Mouse (Mus musculus): ENCODE results near the gene Yjefn3. TPM values are rescaled to one million over a fixed set of nuclear protein-coding genes. Genes with fewer than 3 reads are reported as not detected.

Yjefn3 gene
- total RNA-seq, 2 experiments from 2014 or later = 8.3 to 9.7 TPM

- DNase-seq (ENCODE audit: low spot score) = no peak
Measured at GRCm38 (mm10) chr8:69881261-69881865, 21.1 kb downstream of the Yjefn3 start.

- DNase-seq (ENCODE audit: low spot score) = no peak
Measured at GRCm38 (mm10) chr8:69880841-69881240, 21.7 kb downstream of the Yjefn3 start.

- no peak for DNase-seq (ENCODE audit: low spot score)
Measured at GRCm38 (mm10) chr8:69879678-69880077, 22.8 kb downstream of the Yjefn3 start.

- DNase-seq (ENCODE audit: low spot score) = no peak
Measured at GRCm38 (mm10) chr8:69877992-69878391, 24.5 kb downstream of the Yjefn3 start.

GRCm38 (mm10) chr8:69877396-69877795, 25.1 kb downstream of the Yjefn3 start:
- no peak for DNase-seq (ENCODE audit: low spot score)

GRCm38 (mm10) chr8:69876967-69877366, 25.5 kb downstream of the Yjefn3 start:
- DNase-seq (ENCODE audit: low spot score) = no peak

GRCm38 (mm10) chr8:69876097-69876496, 26.4 kb downstream of the Yjefn3 start:
- DNase-seq (ENCODE audit: low spot score) = no peak

- DNase-seq (ENCODE audit: low spot score) = peak; percentile 69
Measured at GRCm38 (mm10) chr8:69874654-69875053, 27.9 kb downstream of the Yjefn3 start.

- peak; percentile 61 for DNase-seq (ENCODE audit: low spot score)
Measured at GRCm38 (mm10) chr8:69874155-69874554, 28.4 kb downstream of the Yjefn3 start.

- no peak for DNase-seq (ENCODE audit: low spot score)
Measured at GRCm38 (mm10) chr8:69870907-69871306, 31.6 kb downstream of the Yjefn3 start.

- no peak for DNase-seq (ENCODE audit: low spot score)
Measured at GRCm38 (mm10) chr8:69870003-69870765, 32.3 kb downstream of the Yjefn3 start.

GRCm38 (mm10) chr8:69867696-69868326, 34.7 kb downstream of the Yjefn3 start:
- peak; percentile 30 for DNase-seq (ENCODE audit: low spot score)

GRCm38 (mm10) chr8:69864180-69864579, 38.3 kb downstream of the Yjefn3 start:
- no peak for DNase-seq (ENCODE audit: low spot score)

GRCm38 (mm10) chr8:69863387-69864020, 39.0 kb downstream of the Yjefn3 start:
- DNase-seq (ENCODE audit: low spot score) = no peak

GRCm38 (mm10) chr8:69861251-69861650, 41.3 kb downstream of the Yjefn3 start:
- DNase-seq (ENCODE audit: low spot score) = no peak

- no peak for DNase-seq (ENCODE audit: low spot score)
Measured at GRCm38 (mm10) chr8:69860807-69861206, 41.7 kb downstream of the Yjefn3 start.

- no peak for DNase-seq (ENCODE audit: low spot score)
Measured at GRCm38 (mm10) chr8:69853869-69854268, 48.6 kb downstream of the Yjefn3 start.

- no peak for DNase-seq (ENCODE audit: low spot score)
Measured at GRCm38 (mm10) chr8:69850926-69851506, 51.5 kb downstream of the Yjefn3 start.

- no peak for DNase-seq (ENCODE audit: low spot score)
Measured at GRCm38 (mm10) chr8:69849899-69850298, 52.6 kb downstream of the Yjefn3 start.

- peak; percentile 18 for DNase-seq (ENCODE audit: low spot score)
Measured at GRCm38 (mm10) chr8:69848951-69849350, 53.6 kb downstream of the Yjefn3 start.

- no peak for DNase-seq (ENCODE audit: low spot score)
Measured at GRCm38 (mm10) chr8:69847167-69848065, 55.1 kb downstream of the Yjefn3 start.
